Mouse (Mus musculus) liver, adult (tissue): ENCODE measurements around the gene Pygl.

ENCODE experiments used
- GATA4 ChIP-seq: IDR thresholded peaks from 2 replicates; pipeline ENCODE4 v1.6.1; 2014; ENCODE audit warnings: mild to moderate bottlenecking, low read length; ENCODE audit not compliant: insufficient replicate concordance

The Pygl gene

DNA sequence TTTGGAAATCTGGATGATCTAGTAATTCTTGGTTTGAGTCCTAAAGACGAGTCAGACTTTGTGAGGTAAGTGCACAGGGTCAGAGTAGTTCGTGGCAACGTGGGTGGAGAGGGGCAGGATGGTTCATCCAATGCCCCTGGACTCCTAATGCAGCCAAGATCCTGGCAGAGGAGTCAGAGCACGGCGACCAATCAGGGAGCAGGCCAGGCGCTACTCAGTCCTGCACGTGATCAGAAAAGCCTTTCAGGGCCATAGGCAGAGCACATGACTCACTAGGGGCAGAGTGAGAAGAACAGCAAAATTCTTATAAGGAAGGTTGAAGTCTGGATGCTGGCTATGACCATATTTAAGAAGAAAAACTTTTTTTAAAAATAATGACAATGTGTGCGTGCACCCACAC lies 26.9 kb downstream of the Pygl start:
- TF ChIP-seq GATA4: no peak

DNA sequence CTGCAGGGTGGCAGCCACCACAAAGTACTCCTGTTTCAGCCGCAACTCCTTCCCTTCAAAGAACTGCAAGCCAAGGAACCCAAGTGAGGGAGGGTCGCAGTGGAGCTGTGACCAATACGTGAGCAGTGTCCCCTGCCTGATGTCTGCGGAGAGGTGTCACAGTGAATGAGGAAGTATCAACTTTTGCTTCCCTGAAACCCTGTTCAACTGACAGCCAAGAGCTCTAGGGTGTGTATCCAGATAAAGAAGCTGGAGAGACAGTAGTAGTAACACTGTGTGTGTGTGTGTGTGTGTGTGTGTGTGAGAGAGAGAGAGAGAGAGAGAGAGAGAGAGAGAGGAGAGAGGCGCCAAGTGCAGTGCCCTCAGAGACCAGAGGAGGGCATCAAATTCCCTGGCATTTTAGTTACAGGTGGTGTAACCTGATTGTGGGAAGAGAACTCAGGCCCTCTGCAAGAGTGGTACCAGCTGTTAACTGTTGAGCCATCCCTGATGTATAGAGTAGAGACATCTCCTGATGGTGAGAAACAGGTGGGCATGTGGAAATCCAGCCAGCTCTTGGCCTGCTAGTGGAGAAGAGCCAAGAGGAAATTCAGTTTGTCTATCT lies 29.3 kb downstream of the Pygl start:
- no peak for TF ChIP-seq GATA4

DNA sequence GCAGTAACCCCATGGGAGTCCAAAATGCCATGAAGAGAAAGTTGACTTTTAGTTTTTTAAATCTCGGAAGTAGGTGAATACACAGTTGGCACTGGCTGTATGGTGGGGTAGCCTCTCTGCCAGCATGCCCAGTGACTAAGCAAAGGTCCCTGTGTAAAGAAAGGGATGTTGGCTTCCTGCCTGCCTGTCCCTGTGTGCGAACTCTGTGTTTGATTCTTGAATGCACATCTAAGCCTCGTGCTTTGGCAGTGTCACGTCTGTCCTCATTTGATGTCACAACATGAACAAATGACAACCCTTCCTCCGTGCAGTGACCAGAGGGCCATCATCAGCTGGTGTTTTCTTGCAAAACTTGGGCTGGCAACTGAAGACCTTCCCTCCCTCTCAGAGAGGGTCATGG lies 34.9 kb downstream of the Pygl start:
- no peak for TF ChIP-seq GATA4

DNA sequence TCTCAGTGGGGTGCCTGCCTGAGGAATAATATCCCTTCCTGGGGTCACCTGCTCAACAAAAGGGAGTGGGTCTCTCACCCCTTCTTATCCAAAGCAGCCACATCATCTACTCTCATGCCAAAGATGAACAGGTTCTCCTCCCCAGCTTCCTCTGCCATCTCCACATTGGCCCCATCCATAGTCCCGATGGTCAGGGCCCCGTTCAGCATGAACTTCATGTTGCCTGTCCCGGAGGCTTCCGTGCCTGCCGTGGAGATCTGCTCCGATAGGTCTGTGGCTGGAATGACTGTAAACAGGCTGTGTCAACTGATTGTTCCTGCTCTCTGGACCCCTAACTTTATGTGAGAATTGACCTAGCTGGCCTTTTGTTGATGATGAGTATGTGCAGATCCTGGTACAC lies 35.9 kb downstream of the Pygl start:
- TF ChIP-seq GATA4: no peak

DNA sequence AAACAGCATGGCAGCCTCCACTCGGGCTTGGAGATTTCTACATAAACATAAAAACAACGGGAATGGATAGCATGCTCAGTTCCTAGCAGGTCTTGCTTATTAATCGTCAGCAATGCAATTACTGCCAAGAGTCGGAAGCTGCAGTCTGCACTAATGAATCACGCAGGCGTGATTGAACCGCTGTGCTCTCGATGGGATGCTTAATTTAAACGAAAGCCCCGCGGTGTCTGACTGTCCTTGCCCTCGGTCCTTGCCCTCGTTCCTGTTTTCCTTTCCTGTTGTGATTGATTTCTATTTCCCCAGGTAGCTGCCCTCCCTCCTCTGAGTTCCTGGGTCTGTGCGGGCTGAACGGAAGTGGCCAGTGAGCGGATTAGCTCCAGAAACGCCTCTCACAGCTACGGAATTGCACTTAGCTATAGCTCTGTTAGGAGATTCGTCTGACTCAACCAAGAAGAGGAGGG lies 39.0 kb downstream of the Pygl start:
- no peak for TF ChIP-seq GATA4

DNA sequence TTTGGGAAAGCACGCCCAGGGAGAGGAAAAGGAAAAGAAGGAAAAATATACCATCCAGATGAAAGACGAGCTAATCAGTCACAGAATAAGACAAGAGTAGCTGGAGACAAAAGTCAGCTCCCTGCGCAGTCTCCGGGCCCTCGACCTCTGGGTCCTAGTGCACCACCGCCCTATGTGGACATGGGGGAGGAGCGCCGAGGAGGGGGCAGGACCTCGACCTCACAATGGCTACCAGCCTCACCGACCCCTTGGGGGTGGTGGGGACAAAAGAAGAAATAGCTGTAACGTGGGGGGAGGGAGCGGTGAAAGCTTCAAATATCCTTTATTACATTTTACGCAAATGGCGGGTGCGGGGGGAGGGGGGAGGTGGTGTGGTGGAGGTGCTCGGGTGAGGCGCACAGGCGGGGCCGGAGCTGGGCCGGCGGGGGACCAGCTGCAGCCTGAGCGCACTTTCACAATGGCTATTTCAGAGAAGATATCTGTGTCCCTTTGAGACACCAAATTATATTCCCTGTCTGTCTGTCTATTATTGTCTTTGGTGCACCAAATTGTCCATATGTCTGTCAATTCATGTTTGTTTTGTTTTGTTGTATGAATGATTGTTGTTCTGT lies 47.0 kb downstream of the Pygl start:
- no peak for TF ChIP-seq GATA4

DNA sequence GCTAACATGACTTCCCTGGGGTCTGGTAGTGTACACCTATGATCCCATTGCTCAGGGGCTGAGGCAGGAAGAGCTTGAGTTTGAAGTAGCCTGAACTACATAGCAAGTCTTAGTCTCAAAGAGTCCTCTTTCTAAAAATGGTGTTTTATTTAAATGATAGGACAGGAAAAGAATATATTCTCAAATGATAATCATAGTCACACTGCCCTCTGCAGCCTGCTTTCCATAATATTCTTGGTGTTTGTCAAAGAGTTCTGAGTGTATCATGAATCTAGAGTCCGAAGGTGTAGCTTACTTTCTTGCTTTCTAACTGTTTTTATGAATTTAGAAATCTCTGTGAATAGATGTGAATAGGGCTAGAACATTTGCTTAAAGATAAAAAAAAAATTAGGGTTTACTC lies 61.3 kb downstream of the Pygl start:
- no peak for TF ChIP-seq GATA4

DNA sequence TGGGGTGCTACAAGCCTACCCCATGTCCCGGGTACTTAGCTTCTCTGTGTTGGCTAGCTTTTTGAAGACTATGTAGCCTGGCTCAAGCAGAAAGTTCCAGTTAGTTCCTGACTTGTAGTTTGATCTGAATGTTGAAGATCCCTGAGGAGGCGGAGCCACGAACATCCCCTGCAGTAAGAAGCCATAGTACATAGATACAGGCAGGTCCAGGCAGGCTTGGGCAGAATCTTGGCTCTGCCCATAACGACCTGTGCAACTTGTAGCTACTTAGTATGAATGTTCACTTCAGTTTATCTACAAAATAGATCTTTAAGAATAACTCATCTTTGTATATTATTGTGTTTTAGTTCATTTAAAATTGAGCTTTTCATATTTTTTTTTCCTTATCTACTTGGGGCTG lies 63.3 kb downstream of the Pygl start:
- no peak for TF ChIP-seq GATA4

DNA sequence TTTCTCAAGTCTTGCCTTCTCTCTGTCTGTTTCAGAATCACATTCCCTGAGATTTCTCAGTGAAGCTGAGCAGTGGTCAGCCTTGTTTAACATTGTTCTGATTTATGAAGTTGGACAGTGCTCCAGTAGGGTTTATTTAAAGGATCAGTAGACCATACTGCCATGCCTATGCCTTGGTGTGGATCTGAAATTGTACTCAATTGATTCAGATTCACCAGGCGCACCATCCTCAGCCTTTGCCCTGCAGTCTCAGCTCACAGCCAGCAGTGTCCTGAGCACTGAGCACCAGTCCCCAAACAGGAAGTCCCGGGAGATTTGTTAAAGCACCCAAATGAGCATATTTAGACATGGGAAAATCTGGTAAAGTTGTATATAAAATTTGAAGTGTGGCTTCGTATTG lies 66.5 kb downstream of the Pygl start:
- TF ChIP-seq GATA4: no peak

DNA sequence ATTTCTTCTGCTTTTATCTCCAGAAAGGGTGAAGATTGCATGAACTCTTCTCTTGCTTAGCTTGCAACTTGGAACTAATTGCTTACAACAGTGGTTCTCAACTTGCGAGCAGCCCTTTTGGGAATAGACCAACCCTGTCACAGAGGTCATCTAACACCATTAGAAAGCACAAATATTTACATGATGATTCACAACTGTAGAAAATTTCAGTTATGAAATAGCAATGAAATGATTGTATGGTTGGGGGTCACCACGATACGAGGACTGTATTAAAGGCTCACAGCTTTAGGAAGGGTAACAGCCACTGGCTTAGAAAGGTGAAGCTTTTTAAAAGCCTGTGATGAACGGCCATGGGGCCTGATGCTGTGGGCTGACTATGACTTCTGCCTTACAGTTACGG lies 70.2 kb downstream of the Pygl start:
- TF ChIP-seq GATA4: no peak

DNA sequence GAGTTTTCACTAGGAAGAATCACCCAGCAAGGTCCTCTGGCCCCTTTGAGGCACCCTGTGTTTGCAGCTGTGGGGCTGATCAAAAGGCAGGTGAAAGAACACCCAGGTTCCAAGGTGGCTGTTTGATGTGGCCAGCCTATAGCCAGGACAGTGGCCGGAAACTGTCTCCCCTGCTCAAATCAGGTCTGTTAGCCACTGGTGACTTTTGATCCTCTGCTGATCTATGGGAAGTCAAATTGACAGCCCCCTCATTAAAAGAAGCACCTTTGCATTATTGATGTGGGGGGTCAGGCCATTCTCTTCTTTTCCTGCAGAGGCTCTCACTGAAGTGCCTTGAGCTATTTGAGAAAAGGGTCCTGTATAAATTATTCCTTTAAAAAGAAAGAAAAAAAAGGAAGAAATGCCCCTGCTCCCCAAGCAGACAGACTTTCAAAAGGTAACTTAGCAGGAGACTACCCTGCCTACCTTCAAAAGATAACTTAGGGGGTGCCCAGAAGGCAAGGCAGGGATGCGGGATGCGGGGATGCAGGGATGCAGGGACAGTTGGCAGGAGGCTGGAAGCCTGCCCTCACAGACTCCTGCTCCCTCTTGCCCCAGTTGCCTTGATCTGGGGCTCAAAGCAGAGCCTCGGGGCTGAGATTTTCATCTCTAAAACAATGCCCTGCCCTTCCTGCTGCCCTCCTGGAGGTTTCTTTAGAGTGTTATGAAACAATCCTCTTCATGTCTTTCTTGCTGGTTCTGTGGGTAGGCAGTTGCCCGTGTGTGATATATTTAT lies 73.8 kb downstream of the Pygl start:
- TF ChIP-seq GATA4: no peak

DNA sequence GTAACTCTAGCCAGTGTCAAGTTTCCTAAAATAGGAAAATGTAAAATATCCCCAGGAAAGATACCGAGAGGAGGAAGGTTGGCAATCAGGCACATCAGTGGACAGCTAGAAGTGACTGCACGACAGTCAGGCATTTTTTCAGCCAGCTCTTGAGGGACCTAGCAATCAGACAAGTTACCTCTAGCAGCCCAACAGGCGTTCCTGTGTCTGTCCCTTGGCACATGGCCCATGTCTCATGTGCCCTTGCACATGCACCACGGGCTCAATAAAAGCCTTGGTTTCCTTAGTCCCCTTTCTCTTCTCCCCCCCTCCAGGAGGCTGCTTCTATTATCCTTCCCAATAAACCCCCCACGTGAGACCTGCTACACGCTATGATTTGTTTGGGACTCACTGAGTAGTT lies 75.1 kb downstream of the Pygl start:
- no peak for TF ChIP-seq GATA4

DNA sequence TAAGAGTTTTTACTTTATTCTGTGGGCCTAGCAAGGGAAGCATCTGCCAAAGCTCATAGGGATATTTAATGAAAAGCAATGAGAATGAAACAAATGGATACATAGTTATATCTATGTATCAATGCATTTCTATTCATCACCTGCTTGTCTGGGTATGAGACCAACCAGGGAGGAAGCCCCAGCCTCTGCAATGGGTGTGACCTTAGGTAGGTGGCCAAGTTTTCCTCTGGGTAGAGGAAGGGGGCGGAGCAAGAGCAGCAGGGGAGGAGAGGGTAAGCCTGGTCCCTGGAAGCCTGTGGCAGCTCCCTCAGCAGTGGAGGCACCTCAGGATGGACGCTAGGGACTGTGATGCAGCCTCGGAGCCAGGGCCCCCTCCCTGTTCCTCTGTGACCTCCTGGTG lies 77.4 kb downstream of the Pygl start, which contains the start of gene Abhd12b:
Abhd12b (plus strand) TSS at position 301 of the 400 bp plus-strand sequence.
- TF ChIP-seq GATA4: no peak

DNA sequence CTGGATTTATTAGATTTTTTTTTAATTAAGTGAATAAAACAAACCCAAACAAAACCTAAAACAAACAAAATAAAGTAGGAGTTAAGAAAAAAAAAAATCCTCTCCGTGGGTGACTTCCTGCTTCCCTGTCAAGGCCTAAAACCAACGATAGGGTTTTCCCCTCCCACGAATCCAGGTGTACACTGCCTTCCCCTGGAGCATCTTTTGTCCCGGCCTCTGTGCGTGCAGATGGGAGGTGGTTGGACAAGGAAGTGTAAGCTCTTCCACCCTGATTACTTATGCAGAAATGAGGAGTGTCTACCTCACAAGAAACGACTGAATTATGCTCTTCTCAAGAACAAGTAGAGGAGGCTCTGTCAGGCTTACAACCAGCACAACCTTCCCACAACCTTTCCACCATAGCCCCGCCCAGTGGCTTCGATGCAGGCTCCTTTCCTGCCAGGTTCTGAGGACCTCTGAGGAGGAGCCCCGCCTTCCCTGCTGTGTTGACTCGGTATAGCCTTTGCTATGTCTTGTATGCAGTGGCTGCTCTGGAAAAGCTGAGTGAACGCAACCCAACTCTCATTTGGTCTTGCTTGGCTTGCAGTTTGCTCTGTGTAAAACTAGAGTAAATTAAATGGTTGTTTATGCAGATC lies 82.5 kb downstream of the Pygl start:
- no peak for TF ChIP-seq GATA4

DNA sequence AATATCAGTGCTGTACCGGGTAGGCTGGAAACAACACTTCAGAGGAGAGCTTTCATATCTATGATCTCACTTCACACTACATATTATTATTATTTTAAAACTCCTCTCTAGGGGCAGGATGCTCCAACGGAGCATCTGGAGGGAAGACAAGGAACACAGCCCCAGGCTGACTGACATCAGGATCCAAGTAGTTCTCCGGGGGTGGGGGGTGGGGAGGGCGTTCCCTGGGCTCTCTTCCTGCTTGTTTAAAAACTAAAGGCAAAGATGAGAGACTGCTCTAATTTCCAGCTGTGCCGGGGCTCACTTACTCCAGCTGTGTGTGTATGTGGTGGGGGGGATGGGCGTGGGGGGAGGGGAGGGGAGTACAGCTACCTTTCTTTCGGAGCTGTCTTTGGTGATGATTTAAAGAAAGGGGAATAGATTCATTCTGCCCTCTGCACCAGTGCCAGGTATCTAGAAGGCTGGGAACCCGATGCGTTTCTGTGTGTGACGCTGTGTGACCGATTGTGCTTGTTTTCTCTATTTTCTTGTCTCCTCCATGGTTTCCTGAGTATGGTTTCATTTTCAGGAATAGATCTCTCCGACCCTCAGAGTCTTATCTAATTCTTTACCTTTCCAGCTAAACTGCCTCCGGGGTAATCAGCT lies 83.2 kb downstream of the Pygl start:
- TF ChIP-seq GATA4: no peak

DNA sequence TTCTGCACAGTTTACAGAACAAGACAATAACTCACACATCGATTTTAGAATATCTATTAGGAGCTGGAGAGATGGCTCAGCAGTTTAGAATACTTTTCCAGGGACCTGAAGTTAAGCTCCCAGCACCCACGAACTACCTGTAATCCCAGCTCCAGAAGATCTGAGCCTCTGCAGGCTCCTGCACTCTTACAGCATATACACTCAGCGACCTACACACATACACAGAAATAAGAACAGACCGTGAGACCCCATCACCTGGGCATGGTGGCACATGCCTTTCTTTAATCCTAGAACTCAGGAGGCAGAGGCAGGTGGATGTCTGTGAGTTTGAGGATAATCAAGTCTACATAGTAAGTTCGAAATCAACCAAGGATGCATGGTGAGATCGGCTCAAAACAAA lies 85.7 kb downstream of the Pygl start:
- no peak for TF ChIP-seq GATA4
